Mouse (Mus musculus) forebrain, embryonic 13.5 days (tissue): ENCODE data around the gene Olfr275. TPM values are rescaled to one million over a fixed set of nuclear protein-coding genes. Genes with fewer than 3 reads are reported as not detected.
A peak's percentile ranks its signal among the peaks of the same experiment; 100 is the strongest.
"Not testable (repeated sequence)": the region's sequence is repeated elsewhere in the genome, so short reads cannot be mapped to it uniquely, and the experiment has no call there.

Source experiments
- ATAC-seq: fragments of 200-750 bp; cut with Nextera tagmentation; 2 replicates; pipeline ENCODE4 v1.8.0; 2017
- H3K27ac ChIP-seq: fragments of 300-500 bp; sonication (generic); 2 replicates; pipeline ENCODE4 v1.5.1; 2015; ENCODE audit warnings: inconsistent platforms, mild to moderate bottlenecking, moderate library complexity
- H3K27me3 ChIP-seq: fragments of 300-500 bp; sonication (generic); 2 replicates; pipeline ENCODE4 v1.6.1; 2015; ENCODE audit warnings: mild to moderate bottlenecking, inconsistent platforms
- H3K36me3 ChIP-seq: fragments of 300-500 bp; sonication (generic); 2 replicates; pipeline ENCODE4 v1.6.1; 2015; ENCODE audit warnings: mild to moderate bottlenecking, inconsistent platforms; ENCODE audit not compliant: poor library complexity, severe bottlenecking
- H3K4me1 ChIP-seq: fragments of 300-500 bp; sonication (generic); 2 replicates; pipeline ENCODE4 v1.6.1; 2015; ENCODE audit warnings: inconsistent platforms
- H3K4me2 ChIP-seq: fragments of 300-500 bp; sonication (generic); 2 replicates; pipeline ENCODE4 v1.6.1; 2015; ENCODE audit warnings: inconsistent platforms, mild to moderate bottlenecking, moderate library complexity
- H3K4me3 ChIP-seq: fragments of 300-500 bp; sonication (generic); 2 replicates; pipeline ENCODE4 v1.5.1; 2015; ENCODE audit warnings: mild to moderate bottlenecking, inconsistent platforms
- H3K9ac ChIP-seq: fragments of 300-500 bp; sonication (generic); 2 replicates; pipeline ENCODE4 v1.6.1; 2015; ENCODE audit warnings: mild to moderate bottlenecking, inconsistent platforms
- H3K9me3 ChIP-seq: fragments of 300-500 bp; sonication (generic); replicated peaks from 2 replicates; pipeline ENCODE4 v1.6.1; 2016; ENCODE audit warnings: inconsistent platforms
- WGBS: fragments of 180-500 bp; shearing (Covaris S2); methylation state at CpG from one replicate; pipeline ENCODE4 v1.1.7; 2015; 5-methylcytosine and 5-hydroxymethylcytosine counted together
- polyA plus RNA-seq: library from polyadenylated mRNA; unstranded; fragments of >200 nt; fragmentation: Nextera tagmentation; extraction: Ambion mirVana; gene quantifications from 2 replicates; pipeline ENCODE4 v1.2.1, GENCODE M21; 2015

Olfr275 gene
- polyA plus RNA-seq, result not detected in 2 replicates

DNA sequence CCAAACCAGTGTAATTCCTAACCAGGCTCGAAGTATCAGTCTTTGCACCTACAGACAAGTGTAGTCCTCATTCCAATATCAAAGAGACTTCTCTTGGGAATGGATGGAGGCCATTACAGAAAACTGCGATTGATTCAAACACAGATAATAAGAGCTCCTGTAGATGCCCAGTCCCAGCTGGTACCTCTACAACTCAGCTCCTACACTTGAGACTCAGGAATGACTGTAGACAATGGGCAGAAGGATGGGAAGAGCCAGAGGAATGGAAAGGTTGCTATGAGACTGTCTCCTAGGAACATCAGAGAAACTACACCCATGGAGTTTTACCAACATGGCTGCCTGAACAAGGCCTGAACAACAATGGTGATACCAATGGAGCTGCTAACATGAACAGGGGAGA is at the start of gene Olfr275:
Olfr275 (plus strand) TSS at position 301 of the 400 bp plus-strand sequence.
- ATAC-seq, result no peak
- no peaks in the 10 kb centered on the region for H3K9me3 ChIP-seq
- 84% methylated on average over 2 of the region's 2 CpGs for WGBS

DNA sequence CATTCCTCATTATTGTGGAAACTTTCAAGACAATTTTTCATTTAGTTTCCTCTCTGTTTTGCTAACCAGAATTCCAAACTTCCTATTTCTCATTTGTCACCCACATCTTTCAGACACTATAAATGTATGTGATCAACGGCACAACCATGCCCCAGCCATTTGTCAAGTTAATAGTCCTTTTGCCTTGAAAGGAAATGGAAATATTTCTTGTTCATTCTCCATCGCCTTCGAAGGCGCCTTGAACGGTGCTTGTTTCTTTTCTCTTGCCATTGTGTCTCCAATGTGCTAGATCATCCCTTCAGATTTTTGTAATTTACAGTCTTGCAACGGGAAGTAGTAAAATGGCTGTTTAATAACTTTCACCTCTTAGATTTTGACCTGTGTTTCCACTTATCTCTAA is 48.8 kb upstream of the Olfr275 start:
- Histone ChIP-seq H3K4me2 (no peak overlapping the region), H3K4me1 (no peaks in the 10 kb centered on the region), H3K27ac (no peak overlapping the region), H3K9me3 (no peaks in the 10 kb centered on the region), H3K36me3 (no peaks in the 10 kb centered on the region), H3K9ac (no peak overlapping the region), H3K27me3 (no peaks in the 10 kb centered on the region), H3K4me3 (no peak overlapping the region)
- 93% methylated on average over 6 of the region's 6 CpGs for WGBS
- ATAC-seq, result no peak

More for the DNA sequence above, at the start of gene Olfr275:
- no peak within 1 kb of the TSS for H3K9ac ChIP-seq
- no peak within 1 kb of the TSS for H3K27ac ChIP-seq
- H3K4me1 ChIP-seq, result no peaks in the 10 kb centered on the region
- no peak within 1 kb of the TSS for H3K4me3 ChIP-seq
- no peaks in the 10 kb centered on the region for H3K36me3 ChIP-seq
- no peaks in the 10 kb centered on the region for H3K27me3 ChIP-seq
- no peak within 1 kb of the TSS for H3K4me2 ChIP-seq

DNA sequence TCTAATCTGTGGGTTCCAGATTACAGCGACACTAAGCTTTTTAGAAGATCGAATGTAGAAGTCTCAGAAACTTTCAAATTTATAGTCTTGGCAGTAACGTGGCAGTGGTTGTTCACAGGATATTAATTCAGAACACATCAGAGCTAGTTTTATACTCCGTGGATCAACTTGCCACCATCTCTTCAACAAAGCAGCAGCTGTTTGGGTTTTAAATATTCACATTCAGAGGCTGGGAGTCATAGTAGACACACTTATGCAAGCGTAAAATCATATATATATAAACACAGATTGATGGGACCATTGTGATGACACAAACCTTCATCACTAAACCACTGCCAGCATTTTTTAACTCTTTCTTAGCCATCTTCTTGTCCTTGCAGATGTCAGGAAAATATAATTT is 42.2 kb upstream of the Olfr275 start:
- Histone ChIP-seq H3K36me3 (no peaks in the 10 kb centered on the region), H3K4me3 (no peak overlapping the region), H3K27ac (no peak overlapping the region), H3K9me3 (no peaks in the 10 kb centered on the region), H3K9ac (no peak overlapping the region), H3K4me2 (no peak overlapping the region), H3K27me3 (no peaks in the 10 kb centered on the region), H3K4me1 (no peaks in the 10 kb centered on the region)
- no peak for ATAC-seq
- 80% methylated on average over 5 of the region's 5 CpGs for WGBS

DNA sequence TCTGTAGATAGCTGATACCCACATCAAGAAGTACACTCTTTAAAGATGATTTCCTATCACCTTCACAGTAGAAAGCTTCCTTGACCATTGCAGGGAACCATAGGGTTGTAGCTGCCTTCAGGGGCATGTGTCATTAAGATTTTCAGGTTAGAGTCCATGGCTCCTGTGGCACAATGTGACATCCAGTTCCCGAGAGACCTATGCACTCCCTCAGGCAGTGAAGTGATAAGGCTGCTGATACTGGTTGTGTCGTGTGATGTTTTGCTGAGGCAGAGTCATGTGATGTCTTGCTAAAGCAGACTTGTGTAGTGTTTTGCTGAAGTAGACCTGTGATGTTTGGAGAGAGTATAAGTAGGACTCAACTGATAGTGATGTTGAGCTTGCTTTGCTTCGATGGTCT is 14.4 kb upstream of the Olfr275 start:
- Histone ChIP-seq H3K4me1 (no peaks in the 10 kb centered on the region), H3K4me3 (no peak overlapping the region), H3K9me3 (no peaks in the 10 kb centered on the region), H3K27me3 (no peaks in the 10 kb centered on the region), H3K27ac (no peak overlapping the region), H3K9ac (no peak overlapping the region), H3K36me3 (no peaks in the 10 kb centered on the region), H3K4me2 (no peak overlapping the region)
- ATAC-seq, result no peak
- WGBS, result 87% methylated on average over 3 of the region's 3 CpGs

DNA sequence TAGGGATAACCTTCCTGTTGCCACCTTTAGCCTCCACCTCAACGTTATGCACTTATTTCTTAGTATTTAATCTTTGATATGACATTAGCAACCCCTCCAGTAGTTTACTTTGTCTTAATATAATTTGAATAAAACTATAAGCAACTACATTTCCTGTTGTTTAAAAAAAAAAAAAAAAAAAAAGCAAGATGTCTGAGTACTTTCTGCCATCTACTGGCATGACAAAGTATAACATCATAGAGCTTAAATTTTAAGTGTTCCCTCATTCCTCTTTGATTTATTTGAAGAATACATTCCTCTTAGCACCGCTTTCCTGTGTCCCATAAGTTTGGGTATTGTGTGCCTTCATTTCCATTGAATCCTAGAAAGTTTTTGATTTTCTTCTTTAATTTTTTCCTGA is 2.5 kb upstream of the Olfr275 start:
- WGBS, result 42% methylated on average over 2 of the region's 2 CpGs

GRCm38 (mm10) chr4:52821375-52821774 is 7.0 kb downstream of the Olfr275 start:
- Histone ChIP-seq H3K36me3 (no peaks in the 10 kb centered on the region), H3K4me2 (no peak overlapping the region), H3K27ac (no peak overlapping the region), H3K9me3 (no peaks in the 10 kb centered on the region), H3K27me3 (no peaks in the 10 kb centered on the region), H3K4me3 (no peak overlapping the region), H3K9ac (no peak overlapping the region), H3K4me1 (no peaks in the 10 kb centered on the region)
- 97% methylated on average over 11 of the region's 11 CpGs for WGBS
- no peak for ATAC-seq

More for the DNA sequence above, 2.5 kb upstream of the Olfr275 start:
- Histone ChIP-seq H3K9me3 (no peaks in the 10 kb centered on the region), H3K4me1 (no peaks in the 10 kb centered on the region), H3K27ac (no peak overlapping the region), H3K4me2 (no peak overlapping the region), H3K36me3 (no peaks in the 10 kb centered on the region), H3K9ac (no peak overlapping the region), H3K4me3 (no peak overlapping the region), H3K27me3 (no peaks in the 10 kb centered on the region)
- no peak for ATAC-seq

GRCm38 (mm10) chr4:52845411-52845810 is 31.0 kb downstream of the Olfr275 start:
- H3K27me3 ChIP-seq, H3K36me3 ChIP-seq, ATAC-seq, H3K9me3 ChIP-seq, H3K27ac ChIP-seq, H3K4me3 ChIP-seq, H3K4me2 ChIP-seq, H3K9ac ChIP-seq, H3K4me1 ChIP-seq: not testable (repeated sequence)
- 41% methylated on average over 1 of the region's 1 CpGs for WGBS

DNA sequence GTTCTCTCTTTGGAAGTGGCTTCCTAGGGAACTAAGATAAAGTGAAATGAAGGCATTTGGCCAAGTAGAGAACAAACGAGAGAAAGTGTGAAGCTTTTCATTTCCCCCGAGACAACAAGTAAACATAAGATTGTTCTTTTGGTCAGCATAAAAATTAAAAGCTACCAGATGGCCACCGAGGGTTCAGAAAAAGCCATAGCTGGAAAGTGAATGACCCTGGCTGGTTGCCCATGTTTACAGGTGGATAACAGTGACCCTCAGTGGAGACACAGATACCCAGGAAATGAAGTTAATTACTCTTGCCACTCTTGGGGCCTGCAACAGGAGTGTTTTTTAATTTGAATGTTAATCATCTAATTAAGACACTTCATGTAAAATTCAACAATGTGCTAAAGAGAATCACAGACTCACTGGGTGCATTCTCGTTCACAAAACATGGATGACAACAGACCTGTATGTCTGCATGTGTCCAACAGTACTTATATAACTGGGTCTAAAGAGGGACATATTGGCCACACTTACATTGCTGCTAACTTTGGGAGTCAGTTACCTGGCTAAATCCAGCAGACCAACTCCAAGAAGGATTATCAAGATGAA is 34.7 kb downstream of the Olfr275 start:
- no peak overlapping the region for H3K27ac ChIP-seq
- H3K4me2 ChIP-seq, result no peak overlapping the region
- H3K4me1 ChIP-seq, result no peaks in the 10 kb centered on the region
- ATAC-seq, result peak; percentile 50; the same call in 1 of the 2 replicates
- no peak overlapping the region for H3K9ac ChIP-seq
- H3K9me3 ChIP-seq, result no peaks in the 10 kb centered on the region
- H3K27me3 ChIP-seq, result no peaks in the 10 kb centered on the region
- 40% methylated on average over 4 of the region's 4 CpGs for WGBS
- no peaks in the 10 kb centered on the region for H3K36me3 ChIP-seq
- H3K4me3 ChIP-seq, result no peak overlapping the region

DNA sequence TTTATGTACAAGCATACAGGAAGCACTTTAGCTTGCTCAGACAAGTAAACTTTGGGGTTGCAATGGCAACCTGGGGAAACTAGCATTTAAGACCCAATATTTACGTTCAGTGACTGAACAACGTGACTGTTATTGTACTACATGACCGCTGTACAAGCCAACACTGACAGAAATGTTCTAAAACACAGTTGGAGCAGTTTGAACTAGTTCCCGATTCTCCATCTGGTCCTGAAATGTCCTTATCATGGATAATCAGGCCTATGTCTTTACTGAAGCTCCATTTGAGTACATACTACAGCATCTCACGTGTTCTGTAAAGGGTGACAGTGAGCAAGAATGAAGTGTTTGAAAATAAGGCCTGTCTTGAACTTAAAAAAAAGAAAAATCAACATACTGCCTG is 35.3 kb downstream of the Olfr275 start:
- peak; percentile 62; the same call in 1 of the 2 replicates for ATAC-seq
- Histone ChIP-seq H3K27me3 (no peaks in the 10 kb centered on the region), H3K9ac (no peak overlapping the region), H3K4me3 (no peak overlapping the region), H3K36me3 (no peaks in the 10 kb centered on the region), H3K4me1 (no peaks in the 10 kb centered on the region), H3K27ac (no peak overlapping the region), H3K9me3 (no peaks in the 10 kb centered on the region), H3K4me2 (no peak overlapping the region)
- 94% methylated on average over 5 of the region's 5 CpGs for WGBS

DNA sequence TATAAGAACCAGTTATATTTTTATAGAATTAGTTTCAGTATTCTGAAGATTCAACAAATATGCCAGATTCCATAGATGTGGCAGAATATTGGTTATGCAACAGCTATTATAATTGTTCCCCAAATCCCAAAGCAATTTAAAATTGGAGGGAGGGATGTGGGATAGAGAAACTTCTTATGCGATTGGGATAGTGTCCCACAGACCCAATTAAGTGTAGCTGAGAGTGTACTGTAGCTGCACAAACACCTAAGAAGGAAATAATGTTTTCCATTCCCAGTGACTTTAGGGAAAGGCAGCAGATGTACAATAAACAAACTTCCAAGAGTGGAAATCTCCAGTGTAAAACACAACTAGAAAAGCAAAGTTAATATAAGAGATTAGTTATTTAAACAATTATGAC is 44.7 kb downstream of the Olfr275 start, which contains the start of gene Olfr273:
Olfr273 (minus strand) TSS at position 101 of the 400 bp plus-strand sequence.
- Histone ChIP-seq H3K4me3 (no peak within 1 kb of the TSS), H3K4me2 (no peak within 1 kb of the TSS), H3K4me1 (no peaks in the 10 kb centered on the region), H3K9me3 (no peaks in the 10 kb centered on the region), H3K36me3 (no peaks in the 10 kb centered on the region), H3K27me3 (no peaks in the 10 kb centered on the region), H3K27ac (no peak within 1 kb of the TSS), H3K9ac (no peak within 1 kb of the TSS)
- 80% methylated on average over 1 of the region's 1 CpGs for WGBS
- ATAC-seq, result no peak

DNA sequence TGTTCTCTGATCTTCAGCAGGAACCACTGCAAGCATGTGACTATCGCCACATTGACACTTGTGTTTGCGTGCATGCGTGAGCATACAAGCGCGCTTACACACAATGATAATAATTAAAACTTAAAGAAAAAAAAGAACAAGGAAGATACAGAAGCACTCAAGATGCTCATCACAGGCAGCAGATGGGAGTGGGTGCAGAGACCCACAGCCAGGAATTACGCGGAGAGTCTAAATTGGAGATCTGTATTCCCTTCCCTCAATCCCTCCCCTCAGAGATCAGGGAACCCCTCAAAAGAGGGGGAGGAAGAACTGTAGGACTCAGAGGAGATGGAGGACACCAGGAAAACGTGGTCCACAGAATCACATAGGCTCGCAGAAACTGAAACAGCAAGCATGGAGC is 49.8 kb downstream of the Olfr275 start:
- H3K9me3 ChIP-seq, result no peaks in the 10 kb centered on the region
- no peak overlapping the region for H3K4me3 ChIP-seq
- 92% methylated on average over 9 of the region's 9 CpGs for WGBS
- no peak overlapping the region for H3K9ac ChIP-seq
- H3K27ac ChIP-seq, result no peak overlapping the region
- H3K27me3 ChIP-seq, result no peaks in the 10 kb centered on the region
- H3K4me2 ChIP-seq, result no peak overlapping the region
- no peaks in the 10 kb centered on the region for H3K4me1 ChIP-seq
- H3K36me3 ChIP-seq, result no peaks in the 10 kb centered on the region
- ATAC-seq, result no peak
